Mouse (Mus musculus): ENCODE measurements around the gene Pdia2. TPM values are rescaled to one million over a fixed set of nuclear protein-coding genes. Genes with fewer than 3 reads are reported as not detected.

Gene Pdia2
- polyA plus RNA-seq (2017; shearing (Covaris generic)), result 0.17 TPM

GRCm38 (mm10) chr17:26198892-26199291 is at the start of gene Pdia2:
Gene Pdia2 (minus strand): TSS chr17:26199087.

GRCm38 (mm10) chr17:26244101-26244841 is 45.4 kb upstream of the Pdia2 start, which contains the start of gene Fam234a:
Gene Fam234a (minus strand): TSS chr17:26244242.

GRCm38 (mm10) chr17:26207686-26208085 is 8.8 kb upstream of the Pdia2 start, which contains the start of gene Arhgdig:
Gene Arhgdig (minus strand): TSS chr17:26207786.

GRCm38 (mm10) chr17:26202737-26203136 is 3.9 kb upstream of the Pdia2 start, which contains the start of gene Rgs11:
Gene Rgs11 (plus strand): TSS chr17:26202951.

Other genes starting within 250 kb of the Pdia2 start
- gene A930017K11Rik, start 246.5 kb downstream of the Pdia2 start, polyA plus RNA-seq (2017; shearing (Covaris generic)), result not detected
- gene Capn15, start 213.3 kb downstream of the Pdia2 start, polyA plus RNA-seq (2017; shearing (Covaris generic)), result 27.9 TPM
- gene Rab11fip3, start 129.5 kb downstream of the Pdia2 start, polyA plus RNA-seq (2017; shearing (Covaris generic)), result 2.0 TPM
- 37.0 TPM for gene Decr2, start 108.8 kb downstream of the Pdia2 start, polyA plus RNA-seq (2017; shearing (Covaris generic))
- 1.2 TPM for gene Nme4, start 103.5 kb downstream of the Pdia2 start, polyA plus RNA-seq (2017; shearing (Covaris generic))
- 6.5 TPM for gene Tmem8, start 85.8 kb downstream of the Pdia2 start, polyA plus RNA-seq (2017; shearing (Covaris generic))
- gene Mrpl28, start 75.6 kb downstream of the Pdia2 start, polyA plus RNA-seq (2017; shearing (Covaris generic)), result 88.5 TPM
- gene Axin1, start 60.4 kb downstream of the Pdia2 start, polyA plus RNA-seq (2017; shearing (Covaris generic)), result 6.9 TPM
- gene Rgs11, start 3.9 kb upstream of the Pdia2 start, polyA plus RNA-seq (2017; shearing (Covaris generic)), result 12.0 TPM
- not detected for gene Arhgdig, start 8.7 kb upstream of the Pdia2 start, polyA plus RNA-seq (2017; shearing (Covaris generic))
- 33.4 TPM for gene Fam234a, start 45.2 kb upstream of the Pdia2 start, polyA plus RNA-seq (2017; shearing (Covaris generic))
- 115 TPM for gene Luc7l, start 53.8 kb upstream of the Pdia2 start, polyA plus RNA-seq (2017; shearing (Covaris generic))
- 0.09 TPM for gene Neurl1b, start 215.7 kb upstream of the Pdia2 start, polyA plus RNA-seq (2017; shearing (Covaris generic))